7 mouse cellular contexts compared by ENCODE assay signal in the genomic region with DNA sequence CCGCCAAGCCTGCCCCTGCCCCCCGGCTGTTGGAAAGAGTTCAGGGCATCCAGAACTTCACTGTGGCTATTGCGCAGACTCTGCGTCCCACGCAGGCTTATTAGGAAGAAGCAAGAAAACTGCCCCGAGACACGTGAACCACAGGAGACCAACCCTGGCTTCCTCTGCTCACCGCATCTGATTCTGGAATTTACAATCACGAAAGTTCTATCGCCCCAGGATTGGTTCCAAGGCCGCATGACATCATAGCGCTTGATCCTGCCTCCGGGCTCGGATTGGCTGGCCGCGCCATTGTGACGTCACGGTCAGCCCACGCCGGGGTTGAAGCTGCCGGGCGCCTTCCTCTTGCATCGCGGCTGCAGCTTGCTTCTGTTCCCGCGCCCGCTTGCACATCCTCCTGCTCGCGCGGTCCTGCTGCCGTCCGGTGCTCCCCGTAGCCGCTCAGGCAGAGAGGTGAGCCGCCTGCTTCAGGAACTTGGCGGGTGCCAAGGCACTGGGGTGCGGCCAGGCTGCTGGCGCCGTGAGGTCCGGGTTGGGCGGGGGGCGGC. TPM values are rescaled to one million over a fixed set of nuclear protein-coding genes. Genes with fewer than 3 reads are reported as not detected.
DNase-seq lines count a peak whose midpoint lies in the region; ATAC-seq and TF ChIP-seq lines count a peak whose summit lies in the region.

A gene (plus strand): TSS at position 291 of the 548 bp plus-strand sequence.

- H3K27me3 ChIP-seq in embryonic facial prominence, embryonic 10.5 days (replicated peaks; ENCODE audit: low read depth, poor library complexity, severe bottlenecking) = no peaks in the 10 kb centered on the region
- no peaks in the 10 kb centered on the region for H3K27me3 ChIP-seq in intestine, postnatal 0 days (replicated peaks; ENCODE audit: control insufficient read depth, insufficient read depth, low read length)
- no peaks in the 10 kb centered on the region for H3K27me3 ChIP-seq in midbrain, embryonic 12.5 days
- no peaks in the 10 kb centered on the region for H3K27me3 ChIP-seq in small intestine, adult 2 months (ENCODE audit: control insufficient read depth, insufficient read depth, low read length)

- no peak for TF ChIP-seq CTCF in intestine, postnatal 0 days (IDR thresholded peaks at IDR 0.05; ENCODE audit: low read depth)
- no peak for TF ChIP-seq CTCF in small intestine, adult 2 months (IDR thresholded peaks at IDR 0.05; ENCODE audit: extremely low read depth, insufficient read length, insufficient replicate concordance, low read depth, low read length)

- H3K36me3 ChIP-seq in embryonic facial prominence, embryonic 10.5 days (replicated peaks) = peaks cover 8% of the 10 kb centered on the region
- no peaks in the 10 kb centered on the region for H3K36me3 ChIP-seq in intestine, postnatal 0 days (ENCODE audit: control insufficient read depth, insufficient read depth)
- no peaks in the 10 kb centered on the region for H3K36me3 ChIP-seq in midbrain, embryonic 12.5 days
- no peaks in the 10 kb centered on the region for H3K36me3 ChIP-seq in small intestine, adult 2 months (ENCODE audit: control insufficient read depth, insufficient read depth, low read length)

- 0 out of 2 replicates have a peak, but pooled peaks have one; percentile 13 for TF ChIP-seq POLR2A in small intestine, adult 2 months (IDR thresholded peaks at IDR 0.05; ENCODE audit: low read depth, low read length)

- intact Hi-C loops in left cerebral cortex, postnatal 4 days (cut with DNase I) = loop anchor here (5.0 kb wide), 1 partner anchor 110 kb away; no protein-coding TSS in a partner anchor

- ATAC-seq in intestine, postnatal 0 days = peak; percentile 89
- peak; percentile 98 for ATAC-seq in midbrain, embryonic 12.5 days (ENCODE audit: low FRiP score, low read depth)

- H3K9ac ChIP-seq in intestine, postnatal 0 days (ENCODE audit: low read depth, low read length) = peak within 1 kb of the TSS; percentile 65
- peak within 1 kb of the TSS; percentile 81 for H3K9ac ChIP-seq in midbrain, embryonic 12.5 days (replicated peaks)

- DNase-seq in adrenal gland, postnatal 10 days = peak; percentile 99
- peak; percentile 98 for DNase-seq in embryonic facial prominence, embryonic 10.5 days (ENCODE audit: low spot score)
- peak; percentile 67 for DNase-seq in gonadal fat pad, adult 2 months (ENCODE audit: low read depth)
- peak; percentile 97 for DNase-seq in left cerebral cortex, postnatal 4 days

- no peaks in the 10 kb centered on the region for H3K9me3 ChIP-seq in embryonic facial prominence, embryonic 10.5 days
- no peaks in the 10 kb centered on the region for H3K9me3 ChIP-seq in intestine, postnatal 0 days (ENCODE audit: control insufficient read depth)
- H3K9me3 ChIP-seq in midbrain, embryonic 12.5 days = no peaks in the 10 kb centered on the region

- H3K4me1 ChIP-seq in embryonic facial prominence, embryonic 10.5 days = peaks cover 43% of the 10 kb centered on the region
- peaks cover 11% of the 10 kb centered on the region for H3K4me1 ChIP-seq in intestine, postnatal 0 days (replicated peaks; ENCODE audit: control insufficient read depth, insufficient read depth, low read length)
- peaks cover 24% of the 10 kb centered on the region for H3K4me1 ChIP-seq in midbrain, embryonic 12.5 days
- peaks cover 13% of the 10 kb centered on the region; the same call in 1 of the 2 replicates for H3K4me1 ChIP-seq in small intestine, adult 2 months (ENCODE audit: control insufficient read depth, insufficient read depth, insufficient read length, low read length)

- peak within 1 kb of the TSS; percentile 95 for H3K27ac ChIP-seq in embryonic facial prominence, embryonic 10.5 days (replicated peaks)
- H3K27ac ChIP-seq in intestine, postnatal 0 days (ENCODE audit: low read depth, low read length) = peak within 1 kb of the TSS; percentile 61
- peak within 1 kb of the TSS; percentile 92 for H3K27ac ChIP-seq in midbrain, embryonic 12.5 days (replicated peaks)
- peak within 1 kb of the TSS; percentile 44 for H3K27ac ChIP-seq in small intestine, adult 2 months (ENCODE audit: insufficient read depth, low read depth, low read length)

- under 1% methylated on average over 42 of the region's 42 CpGs for whole genome bisulfite sequencing in embryonic facial prominence, embryonic 10.5 days
- under 1% methylated on average over 42 of the region's 42 CpGs for WGBS in intestine, postnatal 0 days
- 0% methylated on average over 42 of the region's 42 CpGs for WGBS in midbrain, embryonic 12.5 days
- WGBS in small intestine, adult 2 months = under 1% methylated on average over 42 of the region's 42 CpGs

- H3K4me2 ChIP-seq in intestine, postnatal 0 days (replicated peaks; ENCODE audit: low read depth) = peak within 1 kb of the TSS; percentile 91
- H3K4me2 ChIP-seq in midbrain, embryonic 12.5 days (replicated peaks) = peak within 1 kb of the TSS; percentile 87

- H3K4me3 ChIP-seq in embryonic facial prominence, embryonic 10.5 days = peak within 1 kb of the TSS; percentile 98
- H3K4me3 ChIP-seq in intestine, postnatal 0 days (ENCODE audit: low read depth, low read length) = peak within 1 kb of the TSS; percentile 89
- H3K4me3 ChIP-seq in midbrain, embryonic 12.5 days = peak within 1 kb of the TSS; percentile 93
- H3K4me3 ChIP-seq in small intestine, adult 2 months (ENCODE audit: low read depth, low read length) = peak within 1 kb of the TSS; percentile 70

RNA-seq across cellular contexts. Expression of the gene that starts here (rescaled TPM):
- total RNA-seq in adrenal gland, postnatal 10 days (2021) = 100 to 1,000 TPM; 189 to 306 TPM
- 90.4 and 96.1 TPM in 2 replicates for polyA plus RNA-seq in embryonic facial prominence, embryonic 10.5 days (2016; fragmentation: Nextera tagmentation; extraction: Ambion mirVana)
- polyA plus RNA-seq in gonadal fat pad, adult 2 months (2012; rRNA removed) = 55.0 and 78.0 TPM in 2 replicates
- 32.5 and 35.0 TPM in 2 replicates for polyA plus RNA-seq in intestine, postnatal 0 days (2015; fragmentation: Nextera tagmentation; extraction: Ambion mirVana)
- total RNA-seq in left cerebral cortex, postnatal 4 days (2021) = 10 to 100 TPM; 62.7 to 65.3 TPM
- polyA plus RNA-seq in midbrain, embryonic 12.5 days (2016; fragmentation: Nextera tagmentation; extraction: Ambion mirVana) = 67.0 and 69.3 TPM in 2 replicates
- 6.0 and 11.2 TPM in 2 replicates for polyA plus RNA-seq in small intestine, adult 2 months (2012; rRNA removed)

Comparison
In these comparisons a context has a peak if more than half of its experiments do, and no peak if none do; other contexts are left out.
1. Peak in every context shown above with its lines: DNase-seq, ATAC-seq, H3K4me3 ChIP-seq and H3K27ac ChIP-seq.
2. H3K27ac ChIP-seq: peak in every context shown above with its lines; median percentile 95 in embryonic facial prominence, embryonic 10.5 days; 92 in midbrain, embryonic 12.5 days; 61 in intestine, postnatal 0 days; 44 in small intestine, adult 2 months.